Mouse (Mus musculus) MEL (cell line): ENCODE measurements around the gene Eva1a.

Experiments used
- CTCF ChIP-seq, 3 experiments: IDR thresholded peaks in 2 of 3; conservative IDR thresholded peaks in 1 of 3; 2 replicates each; pipeline ENCODE4 v1.5.1; 2011 to 2012; ENCODE audit warnings: low read length in 3 of 3, low read depth in 2 of 3, mild to moderate bottlenecking in 2 of 3, improper control_type of control experiment in 1 of 3, inconsistent platforms in 1 of 3, mixed read lengths in 1 of 3, moderate library complexity in 1 of 3; ENCODE audit not compliant: control insufficient read depth in 1 of 3, insufficient read depth in 1 of 3, poor library complexity in 1 of 3, severe bottlenecking in 1 of 3
- GATA1 ChIP-seq: IDR thresholded peaks from 2 replicates; pipeline ENCODE4 v1.6.1; 2011; ENCODE audit warnings: low read depth, low read length, improper control_type of control experiment
- UBTF ChIP-seq: IDR thresholded peaks from 2 replicates; pipeline ENCODE4 v1.6.1; 2012; ENCODE audit warnings: low read depth, mild to moderate bottlenecking, inconsistent platforms, low read length, improper control_type of control experiment, moderate library complexity, borderline replicate concordance; ENCODE audit not compliant: insufficient read depth
- USF1 ChIP-seq: IDR thresholded peaks from 2 replicates; pipeline ENCODE4 v1.6.1; 2014; ENCODE audit warnings: low read depth, mild to moderate bottlenecking, inconsistent platforms, low read length, improper control_type of control experiment, moderate library complexity

- TF ChIP-seq USF1 (no peak), UBTF (no peak), GATA1 (no peak), CTCF (IDR thresholded peaks at IDR 0.05 in 2 of 3, conservative IDR thresholded peaks at IDR 0.05 in 1 of 3; ENCODE audit: control insufficient read depth in 1 of 3, insufficient read depth in 1 of 3, low read depth in 2 of 3, low read length in 3 of 3, poor library complexity in 1 of 3, severe bottlenecking in 1 of 3) (no peak)
These were observed 32.7 kb downstream of the Eva1a start for GRCm38 (mm10) chr6:82073567-82073966.
